Mouse (Mus musculus) liver, adult 2 months (tissue): ENCODE results near the gene Mob3c. TPM values are rescaled to one million over a fixed set of nuclear protein-coding genes. Genes with fewer than 3 reads are reported as not detected.
A peak's percentile ranks its signal among the peaks of the same experiment; 100 is the strongest.

Source experiments
- DNase-seq: peaks from one replicate; pipeline ENCODE4 v3.0.0-alpha.2; 2011; ENCODE audit warnings: low read depth, low spot score; ENCODE audit errors: extremely low read depth
- H3K27ac ChIP-seq: fragments of 200-500 bp; replicated peaks from 2 replicates; pipeline ENCODE4 v1.5.1; 2012; ENCODE audit warnings: low read depth, mild to moderate bottlenecking, control low read depth, inconsistent platforms, low read length; ENCODE audit not compliant: insufficient read depth
- H3K27me3 ChIP-seq: fragments of 200-500 bp; 2 replicates; pipeline ENCODE4 v1.6.1; 2012; ENCODE audit warnings: mild to moderate bottlenecking, moderate library complexity, low read length, inconsistent platforms; ENCODE audit not compliant: control insufficient read depth, insufficient read depth
- H3K36me3 ChIP-seq: fragments of 200-500 bp; 2 replicates; pipeline ENCODE4 v1.6.1; 2012; ENCODE audit warnings: low read length, inconsistent platforms; ENCODE audit not compliant: control insufficient read depth, insufficient read depth
- H3K4me1 ChIP-seq: fragments of 200-500 bp; 2 replicates; pipeline ENCODE4 v1.6.1; 2011; ENCODE audit warnings: low read length; ENCODE audit not compliant: control insufficient read depth, insufficient read depth
- H3K4me3 ChIP-seq: fragments of 200-500 bp; 2 replicates; pipeline ENCODE4 v1.5.1; 2011; ENCODE audit warnings: low read depth, mild to moderate bottlenecking, control low read depth, low read length, moderate library complexity; ENCODE audit not compliant: insufficient read depth
- H3K79me2 ChIP-seq: fragments of 200-500 bp; 2 replicates; pipeline ENCODE4 v1.6.1; 2012; ENCODE audit warnings: inconsistent platforms, mild to moderate bottlenecking, low read length, moderate library complexity; ENCODE audit not compliant: control insufficient read depth, insufficient read depth
- H3K9ac ChIP-seq: fragments of 200-500 bp; 2 replicates; pipeline ENCODE4 v1.6.1; 2012; ENCODE audit warnings: low read depth, mild to moderate bottlenecking, control low read depth, inconsistent platforms, low read length
- CTCF ChIP-seq: fragments of 200-500 bp; IDR thresholded peaks from 2 replicates; pipeline ENCODE4 v1.5.1; 2011; ENCODE audit warnings: low read depth, low read length, control low read depth
- POLR2A ChIP-seq: fragments of 200-500 bp; IDR thresholded peaks from 2 replicates; pipeline ENCODE4 v1.6.1; 2011; ENCODE audit warnings: low read length, control low read depth; ENCODE audit not compliant: insufficient read depth; ENCODE audit errors: extremely low read depth
- WGBS: fragments of 180-500 bp; shearing (Covaris S2); methylation state at CpG from one replicate; pipeline ENCODE4 v1.1.7; 2018; 5-methylcytosine and 5-hydroxymethylcytosine counted together
- polyA plus RNA-seq: library from polyadenylated mRNA; depleted of rRNA; stranded (reverse); fragments of >200 nt; gene quantifications from 2 replicates; pipeline ENCODE4 v1.2.3, GENCODE M21; 2012
- total RNA-seq: library from RNA; depleted of rRNA; stranded (reverse); fragments of >200 nt; gene quantifications from 2 replicates; pipeline ENCODE4 v1.2.3, GENCODE M21; 2014

The Mob3c gene
- total and polyA plus RNA-seq, 2 experiments = 8.4 to 24.4 TPM

DNA sequence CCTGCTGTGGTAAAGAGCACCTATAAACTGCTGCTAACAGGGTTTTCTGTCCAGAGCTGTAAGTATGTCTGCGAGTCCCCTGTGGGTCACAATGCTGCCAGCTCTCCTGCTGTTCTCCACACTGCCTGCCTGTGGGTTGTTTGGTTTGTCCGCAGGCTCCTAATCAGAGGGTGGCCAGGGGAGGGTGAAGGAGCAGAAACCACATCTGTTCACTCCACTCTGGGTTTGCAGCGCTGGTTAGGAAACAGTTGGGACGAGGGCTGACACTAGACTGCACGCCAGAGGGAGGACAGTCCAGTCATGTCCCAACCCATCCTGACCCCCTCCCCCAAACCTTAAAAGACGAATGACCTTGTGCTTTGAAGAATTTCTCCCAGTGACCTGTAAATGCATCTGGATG lies 27.2 kb downstream of the Mob3c start:
- Histone ChIP-seq H3K27me3 (no peaks in the 10 kb centered on the region), H3K4me3 (no peak overlapping the region), H3K27ac (no peak overlapping the region), H3K36me3 (peaks cover 30% of the 10 kb centered on the region), H3K9ac (no peak overlapping the region), H3K79me2 (0 out of 2 replicates have a peak, but pooled peaks cover 2% of the 10 kb centered on the region), H3K4me1 (no peaks in the 10 kb centered on the region)
- WGBS = 90% methylated on average over 6 of the region's 6 CpGs
- DNase-seq = no peak
- TF ChIP-seq CTCF (no peak), POLR2A (no peak)

DNA sequence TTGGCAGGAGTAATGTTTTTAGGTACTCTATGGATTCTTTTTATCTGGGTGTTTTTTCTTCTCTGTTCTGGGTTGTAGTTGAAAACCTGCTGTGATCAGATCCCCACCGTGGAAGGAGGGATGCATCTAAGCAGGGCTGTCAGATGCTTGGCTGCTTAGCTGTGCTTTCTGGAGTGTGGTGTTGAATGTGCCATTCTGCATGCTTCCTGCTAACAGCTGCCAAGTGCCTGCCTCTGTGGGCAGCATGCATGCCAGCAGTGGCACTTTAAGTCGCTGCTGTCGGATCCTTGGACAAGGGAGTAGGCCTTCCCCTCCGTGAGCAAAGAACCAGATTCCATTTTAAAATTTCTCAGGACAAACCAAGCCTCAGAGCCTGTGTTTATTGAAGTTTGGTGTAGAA lies 27.7 kb downstream of the Mob3c start:
- 0 out of 2 replicates have a peak, but pooled peaks cover 1% of the 10 kb centered on the region for H3K79me2 ChIP-seq
- H3K36me3 ChIP-seq = peaks cover 26% of the 10 kb centered on the region
- TF ChIP-seq CTCF = no peak
- no peak for TF ChIP-seq POLR2A
- H3K4me3 ChIP-seq = no peak overlapping the region
- no peak overlapping the region for H3K27ac ChIP-seq
- H3K4me1 ChIP-seq = no peaks in the 10 kb centered on the region
- DNase-seq = no peak
- WGBS = 96% methylated on average over 4 of the region's 4 CpGs
- H3K9ac ChIP-seq = no peak overlapping the region
- H3K27me3 ChIP-seq = no peaks in the 10 kb centered on the region

DNA sequence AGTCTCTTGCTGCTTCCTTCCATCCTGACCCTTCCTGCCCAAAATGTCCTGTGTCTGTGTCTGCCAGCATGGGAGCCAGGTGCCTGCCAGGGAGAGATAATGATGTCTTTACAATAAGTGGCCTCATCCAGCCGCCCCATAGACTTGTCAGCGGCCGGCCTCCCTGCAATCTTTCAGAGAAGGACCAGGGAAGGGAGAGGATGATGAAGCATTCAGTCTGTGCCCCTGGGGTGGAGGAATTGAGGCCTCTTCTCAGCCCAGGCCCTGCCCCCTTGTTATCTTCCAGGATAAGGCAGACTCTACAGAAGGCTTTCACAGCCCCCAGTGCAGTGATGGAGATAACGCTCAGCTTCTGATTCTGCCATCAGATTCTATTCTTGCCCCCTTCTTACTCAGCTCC lies 28.4 kb downstream of the Mob3c start:
- no peak for DNase-seq
- Histone ChIP-seq H3K9ac (no peak overlapping the region), H3K4me3 (no peak overlapping the region), H3K4me1 (no peaks in the 10 kb centered on the region), H3K27me3 (no peaks in the 10 kb centered on the region), H3K79me2 (no peaks in the 10 kb centered on the region), H3K36me3 (peaks cover 24% of the 10 kb centered on the region), H3K27ac (no peak overlapping the region)
- 92% methylated on average over 4 of the region's 4 CpGs for WGBS
- TF ChIP-seq CTCF = no peak
- TF ChIP-seq POLR2A = no peak

DNA sequence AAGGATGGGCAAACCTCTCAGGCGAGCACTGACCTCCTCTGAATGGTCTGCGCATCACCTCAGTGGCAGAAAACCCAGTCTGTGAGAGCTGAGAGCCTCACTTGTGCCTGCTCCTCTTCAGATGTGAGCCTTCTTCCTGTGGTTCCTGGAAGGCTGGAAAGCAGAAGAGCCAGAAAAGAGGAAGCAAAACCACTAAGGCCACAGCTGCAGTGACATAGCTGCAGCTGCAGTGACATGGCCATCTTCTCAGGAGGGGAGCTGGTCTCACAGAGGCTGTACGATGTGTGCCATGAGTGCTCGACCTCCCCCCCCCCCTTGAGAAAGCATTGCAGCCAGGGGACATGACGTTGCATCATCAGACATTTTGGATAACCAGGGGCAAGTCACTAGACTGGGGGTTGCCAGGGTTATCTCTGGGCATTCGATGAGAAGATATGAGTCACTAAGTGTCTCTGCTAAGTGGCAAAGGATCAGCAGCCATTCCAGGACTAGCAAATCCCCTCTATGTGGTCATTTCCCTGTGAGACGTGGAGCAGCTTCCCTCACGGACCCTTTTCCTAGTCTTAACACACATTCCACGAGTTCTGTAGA lies 29.5 kb downstream of the Mob3c start:
- H3K27me3 ChIP-seq = no peaks in the 10 kb centered on the region
- TF ChIP-seq POLR2A (no peak), CTCF (no peak)
- peak; percentile 16 for DNase-seq
- H3K27ac ChIP-seq = no peak overlapping the region
- 78% methylated on average over 9 of the region's 9 CpGs for WGBS
- no peak overlapping the region for H3K4me3 ChIP-seq
- peaks cover 20% of the 10 kb centered on the region for H3K36me3 ChIP-seq
- H3K4me1 ChIP-seq = no peaks in the 10 kb centered on the region
- no peak overlapping the region for H3K9ac ChIP-seq
- no peaks in the 10 kb centered on the region for H3K79me2 ChIP-seq

DNA sequence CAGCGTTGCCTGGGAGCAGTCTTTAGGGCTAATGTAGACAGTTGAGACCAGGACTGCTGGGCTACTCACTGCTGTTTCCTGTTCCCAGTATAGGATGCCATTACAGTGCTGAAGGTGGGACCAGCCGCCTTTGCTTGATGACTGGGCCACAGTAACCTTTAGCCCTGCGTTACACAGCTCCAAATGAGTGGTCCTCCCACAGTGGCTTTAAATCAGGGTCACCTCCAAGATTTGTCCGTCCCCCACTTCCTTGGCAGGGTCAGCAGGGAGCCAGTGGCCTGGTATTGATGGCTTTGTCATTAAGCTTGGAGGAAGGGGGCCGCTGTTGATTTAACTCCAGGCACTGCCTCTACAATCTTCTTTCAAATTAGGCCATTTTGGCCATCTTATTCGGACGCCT lies 35.5 kb downstream of the Mob3c start:
- Histone ChIP-seq H3K27me3 (no peaks in the 10 kb centered on the region), H3K9ac (no peak overlapping the region), H3K79me2 (no peaks in the 10 kb centered on the region), H3K36me3 (peaks cover 31% of the 10 kb centered on the region), H3K27ac (no peak overlapping the region), H3K4me3 (no peak overlapping the region), H3K4me1 (no peaks in the 10 kb centered on the region)
- DNase-seq = no peak
- 94% methylated on average over 7 of the region's 7 CpGs for WGBS
- TF ChIP-seq CTCF (no peak), POLR2A (no peak)

DNA sequence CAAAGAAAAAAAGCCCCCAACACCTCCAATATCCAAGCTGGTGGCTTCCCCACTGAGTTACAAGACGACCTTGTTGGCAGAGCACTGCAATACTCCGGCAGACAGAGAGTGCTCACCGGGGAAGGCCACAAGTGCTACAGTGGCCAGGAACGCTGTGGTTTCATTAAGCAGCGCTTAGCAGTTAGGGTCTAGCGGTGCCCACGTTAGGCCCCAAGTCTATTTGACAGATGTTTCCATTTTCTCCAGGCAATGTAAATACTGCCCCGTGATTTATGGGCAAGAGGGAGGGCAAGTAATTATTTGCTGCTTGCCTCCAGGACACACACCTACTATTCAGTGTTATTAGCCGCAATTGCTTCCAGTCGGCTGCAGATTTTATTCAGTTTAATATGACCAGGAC lies 36.0 kb downstream of the Mob3c start:
- WGBS = 83% methylated on average over 10 of the region's 10 CpGs
- no peaks in the 10 kb centered on the region for H3K4me1 ChIP-seq
- H3K36me3 ChIP-seq = peaks cover 31% of the 10 kb centered on the region

More for the DNA sequence above, 36.0 kb downstream of the Mob3c start:
- H3K27me3 ChIP-seq = no peaks in the 10 kb centered on the region
- DNase-seq = no peak
- no peaks in the 10 kb centered on the region for H3K79me2 ChIP-seq
- no peak overlapping the region for H3K4me3 ChIP-seq
- no peak for TF ChIP-seq CTCF
- no peak overlapping the region for H3K9ac ChIP-seq
- no peak overlapping the region for H3K27ac ChIP-seq
